Mouse (Mus musculus): ENCODE measurements around the gene Spo11.

- TF ChIP-seq CTCF (IDR thresholded peaks at IDR 0.05; ENCODE audit: extremely low read depth, insufficient read depth, low read length) (no peak), POLR2A (IDR thresholded peaks at IDR 0.05; ENCODE audit: extremely low read depth, insufficient read depth, low read length) (no peak)
These were observed 23.4 kb downstream of the Spo11 start for GRCm38 (mm10) chr2:173000921-173001320.

Data from cortical plate, adult 2 months (tissue).